Mouse (Mus musculus) monocyte, adult 59 days (primary cell): ENCODE measurements around the gene Sost. TPM values are rescaled to one million over a fixed set of nuclear protein-coding genes. Genes with fewer than 3 reads are reported as not detected.

Experiments used
- total RNA-seq, 2 experiments: library from RNA; stranded (reverse); gene quantifications; one replicate each; pipeline ENCODE4 v1.2.4; 2023

Sost gene
- total RNA-seq, result not detected

GRCm38 (mm10) chr11:101966965-101967614, at the start of gene Sost:
Gene Sost, minus strand, starts transcription at chr11:101967015.

GRCm38 (mm10) chr11:101986913-101987312, 20.1 kb upstream of the Sost start, which contains the start of gene Dusp3:
Gene Dusp3, minus strand, starts transcription at chr11:101987013.

GRCm38 (mm10) chr11:101984054-101985025, 17.5 kb upstream of the Sost start, which contains the start of gene Cfap97d1:
Gene Cfap97d1, plus strand, starts transcription at chr11:101984279.

Other genes with a start within 250 kb of the Sost start
- 10 to 100 TPM; 52.7 to 53.3 TPM for gene Dhx8, start 234.1 kb downstream of the Sost start, total RNA-seq
- not detected for gene Etv4, start 181.6 kb downstream of the Sost start, total RNA-seq
- gene Meox1, start 72.6 kb downstream of the Sost start, total RNA-seq, result under 1 TPM; 0.21 to 0.55 TPM
- gene Cfap97d1, start 17.3 kb upstream of the Sost start, total RNA-seq, result not detected
- 100 to 1,000 TPM; 133 to 134 TPM for gene Dusp3, start 20.0 kb upstream of the Sost start, total RNA-seq
- not detected for gene Mpp3, start 61.4 kb upstream of the Sost start, total RNA-seq
- 10 to 100 TPM; 32.8 to 33.4 TPM for gene Cd300lg, start 74.5 kb upstream of the Sost start, total RNA-seq
- not detected for gene Mpp2, start 121.5 kb upstream of the Sost start, total RNA-seq
- gene Ppy, start 134.3 kb upstream of the Sost start, total RNA-seq, result not detected
- not detected for gene Pyy, start 140.8 kb upstream of the Sost start, total RNA-seq
- gene Nags, start 178.5 kb upstream of the Sost start, total RNA-seq, result not detected
- 10 to 100 TPM in 1 of 2 experiments, 1 to 10 TPM in 1; 8.6 to 11.6 TPM for gene Tmem101, start 189.4 kb upstream of the Sost start, total RNA-seq
- 10 to 100 TPM; 46.7 to 51.0 TPM for gene Lsm12, start 218.3 kb upstream of the Sost start, total RNA-seq
- 10 to 100 TPM; 29.8 to 33.5 TPM for gene G6pc3, start 222.6 kb upstream of the Sost start, total RNA-seq